Mouse (Mus musculus) MEL (cell line): Measurements from ENCODE around the gene Sipa1l1.

Experiments used
- CTCF ChIP-seq, 3 experiments: IDR thresholded peaks in 2 of 3; conservative IDR thresholded peaks in 1 of 3; 2 replicates each; pipeline ENCODE4 v1.5.1; 2011 to 2012; ENCODE audit warnings: low read length in 3 of 3, low read depth in 2 of 3, mild to moderate bottlenecking in 2 of 3, improper control_type of control experiment in 1 of 3, inconsistent platforms in 1 of 3, mixed read lengths in 1 of 3, moderate library complexity in 1 of 3; ENCODE audit not compliant: control insufficient read depth in 1 of 3, insufficient read depth in 1 of 3, poor library complexity in 1 of 3, severe bottlenecking in 1 of 3
- EP300 ChIP-seq, 2 experiments: IDR thresholded peaks; 2 replicates each; pipeline ENCODE4 v1.6.1; 2011; ENCODE audit warnings: improper control_type of control experiment in 2 of 2, low read length in 2 of 2, low read depth in 1 of 2, mild to moderate bottlenecking in 1 of 2
- GATA1 ChIP-seq: IDR thresholded peaks from 2 replicates; pipeline ENCODE4 v1.6.1; 2011; ENCODE audit warnings: low read depth, low read length, improper control_type of control experiment
- MAFK ChIP-seq: IDR thresholded peaks from 2 replicates; pipeline ENCODE4 v1.6.1; 2011; ENCODE audit warnings: low read depth, mild to moderate bottlenecking, low read length, improper control_type of control experiment, borderline replicate concordance
- MYB ChIP-seq: IDR thresholded peaks from 2 replicates; pipeline ENCODE4 v1.6.1; 2011; ENCODE audit warnings: mild to moderate bottlenecking, low read depth, low read length, improper control_type of control experiment
- POLR2A ChIP-seq, 2 experiments: IDR thresholded peaks; 2 replicates each; pipeline ENCODE4 v1.6.1; 2011 to 2012; ENCODE audit warnings: low read length in 2 of 2, mild to moderate bottlenecking in 2 of 2, control low read depth in 1 of 2, improper control_type of control experiment in 1 of 2, low read depth in 1 of 2, moderate library complexity in 1 of 2; ENCODE audit not compliant: control insufficient read depth in 1 of 2, insufficient read depth in 1 of 2, poor library complexity in 1 of 2
- POLR2AphosphoS5 ChIP-seq: IDR thresholded peaks from 2 replicates; pipeline ENCODE4 v1.6.1; 2012; ENCODE audit warnings: low read depth, borderline replicate concordance, mild to moderate bottlenecking, inconsistent platforms, low read length, moderate library complexity, mixed read lengths
- SIN3A ChIP-seq: IDR thresholded peaks from 2 replicates; pipeline ENCODE4 v1.6.1; 2012; ENCODE audit warnings: low read length, improper control_type of control experiment, inconsistent platforms
- TAL1 ChIP-seq: IDR thresholded peaks from 2 replicates; pipeline ENCODE4 v1.6.1; 2012; ENCODE audit warnings: mild to moderate bottlenecking, inconsistent platforms, low read length, moderate library complexity, mixed read lengths
- TBP ChIP-seq: IDR thresholded peaks from 2 replicates; pipeline ENCODE4 v1.8.0; 2011; ENCODE audit warnings: low read depth, low read length, improper control_type of control experiment
- TCF12 ChIP-seq: IDR thresholded peaks from 2 replicates; pipeline ENCODE4 v1.6.1; 2014; ENCODE audit warnings: low read depth, mild to moderate bottlenecking, inconsistent platforms, low read length, improper control_type of control experiment, moderate library complexity
- USF1 ChIP-seq: IDR thresholded peaks from 2 replicates; pipeline ENCODE4 v1.6.1; 2014; ENCODE audit warnings: low read depth, mild to moderate bottlenecking, inconsistent platforms, low read length, improper control_type of control experiment, moderate library complexity
- ZC3H11A ChIP-seq: IDR thresholded peaks from 2 replicates; pipeline ENCODE4 v1.6.1; 2012; ENCODE audit warnings: low read depth, mild to moderate bottlenecking, inconsistent platforms, low read length, improper control_type of control experiment
- ZNF384 ChIP-seq: IDR thresholded peaks from 2 replicates; pipeline ENCODE4 v1.6.1; 2012; ENCODE audit warnings: low read depth, mild to moderate bottlenecking, inconsistent platforms, low read length, improper control_type of control experiment

DNA sequence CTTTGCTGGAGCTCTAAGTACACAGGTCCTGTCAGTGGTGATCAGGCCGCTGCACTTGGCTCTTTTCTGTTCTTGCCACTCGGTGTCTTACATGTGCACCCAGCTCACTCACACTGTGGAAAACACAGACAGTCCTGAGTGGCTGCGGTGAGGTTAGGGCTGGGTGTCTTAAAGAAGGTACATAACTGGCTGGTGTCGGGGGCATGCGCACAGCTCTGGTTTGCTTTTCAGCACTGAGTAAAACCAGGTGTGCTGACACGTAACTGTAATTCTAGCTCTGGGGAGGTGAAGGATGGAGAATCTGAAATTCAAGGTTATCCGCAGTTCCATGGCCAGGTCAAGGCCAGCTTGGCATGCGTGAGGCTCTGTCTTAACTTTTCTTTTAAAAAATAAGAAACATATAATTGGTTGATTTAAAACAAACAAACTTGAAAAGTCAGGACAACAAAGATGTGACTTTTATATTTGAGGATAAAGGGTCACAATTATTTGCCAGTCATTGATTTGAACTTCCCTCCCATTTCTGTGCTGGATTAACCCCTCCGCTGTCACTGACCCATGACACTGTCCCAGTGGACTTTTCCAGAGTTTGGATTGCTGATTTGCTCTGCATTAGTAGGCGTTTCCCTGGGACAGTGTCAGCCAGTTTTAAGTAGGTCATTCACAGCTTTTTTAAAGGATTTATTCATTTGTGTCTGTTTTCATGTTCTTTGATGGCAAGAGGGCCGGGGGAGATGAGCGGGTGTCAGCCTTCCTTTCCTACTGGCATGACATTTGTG is 163.9 kb downstream of the Sipa1l1 start:
- no peak for TF ChIP-seq GATA1
- TF ChIP-seq POLR2A (IDR thresholded peaks at IDR 0.05; ENCODE audit: control insufficient read depth in 1 of 2, insufficient read depth in 1 of 2, low read depth in 1 of 2, low read length in 2 of 2, poor library complexity in 1 of 2) = no peak
- no peak for TF ChIP-seq MAFK
- TF ChIP-seq SIN3A = no peak
- no peak for TF ChIP-seq CTCF (IDR thresholded peaks at IDR 0.05 in 2 of 3, conservative IDR thresholded peaks at IDR 0.05 in 1 of 3; ENCODE audit: control insufficient read depth in 1 of 3, insufficient read depth in 1 of 3, low read depth in 2 of 3, low read length in 3 of 3, poor library complexity in 1 of 3, severe bottlenecking in 1 of 3)
- TF ChIP-seq TAL1 = no peak
- no peak for TF ChIP-seq USF1
- TF ChIP-seq ZC3H11A = no peak
- TF ChIP-seq EP300 (IDR thresholded peaks at IDR 0.05; ENCODE audit: low read depth in 1 of 2, low read length in 2 of 2) = no peak
- TF ChIP-seq TBP = no peak
- no peak for TF ChIP-seq POLR2AphosphoS5
- no peak for TF ChIP-seq MYB
- no peak for TF ChIP-seq TCF12
- no peak for TF ChIP-seq ZNF384
